Mouse (Mus musculus) B cell, adult 2 months (primary cell): ENCODE data around the gene Fktn.
"Not testable (repeated sequence)": the region's sequence is repeated elsewhere in the genome, so short reads cannot be mapped to it uniquely, and the experiment has no call there.

ENCODE experiments used
- DNase-seq, 2 experiments: peaks; one replicate each; pipeline ENCODE4 v3.0.0; 2022

Fktn gene

DNA sequence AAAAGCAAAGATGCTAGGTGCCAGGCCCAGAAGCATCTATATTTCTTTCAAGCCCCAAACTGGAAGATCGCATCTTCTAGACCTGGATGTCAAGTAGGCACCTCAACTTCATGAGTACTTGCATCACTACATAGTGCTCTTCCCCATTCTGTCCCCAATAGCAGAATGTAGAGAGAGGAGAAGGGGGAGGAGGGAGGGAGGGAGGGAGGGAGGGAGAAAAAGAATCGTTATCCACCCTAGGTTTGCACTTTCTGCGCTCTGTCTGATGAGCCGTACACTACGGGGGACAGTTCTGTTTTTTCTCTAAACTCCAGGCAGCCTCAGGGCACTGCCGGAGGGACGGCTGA lies at the start of gene Fktn:
Fktn (plus strand) TSS at position 295 of the 347 bp plus-strand sequence.
- no peak for DNase-seq

DNA sequence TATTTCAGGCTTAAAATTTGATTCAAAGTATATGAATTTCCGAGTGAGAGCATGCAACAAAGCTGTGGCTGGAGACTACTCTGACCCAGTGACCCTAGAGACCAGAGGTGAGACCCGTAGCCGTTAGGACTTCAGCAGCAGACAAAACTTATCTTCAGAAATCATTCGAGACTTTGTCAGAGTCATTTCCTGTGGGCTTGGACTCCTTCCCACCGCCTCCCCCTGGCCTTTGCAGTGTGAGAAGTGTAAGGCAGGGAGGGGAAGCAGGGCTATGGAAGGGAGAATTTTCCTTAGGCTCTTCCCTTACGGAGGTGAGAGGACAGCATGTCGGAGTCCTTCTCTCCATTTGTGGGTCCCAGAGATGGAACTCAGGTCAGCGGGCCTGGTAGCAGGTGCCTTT lies 31.7 kb upstream of the Fktn start:
- DNase-seq, result no peak

DNA sequence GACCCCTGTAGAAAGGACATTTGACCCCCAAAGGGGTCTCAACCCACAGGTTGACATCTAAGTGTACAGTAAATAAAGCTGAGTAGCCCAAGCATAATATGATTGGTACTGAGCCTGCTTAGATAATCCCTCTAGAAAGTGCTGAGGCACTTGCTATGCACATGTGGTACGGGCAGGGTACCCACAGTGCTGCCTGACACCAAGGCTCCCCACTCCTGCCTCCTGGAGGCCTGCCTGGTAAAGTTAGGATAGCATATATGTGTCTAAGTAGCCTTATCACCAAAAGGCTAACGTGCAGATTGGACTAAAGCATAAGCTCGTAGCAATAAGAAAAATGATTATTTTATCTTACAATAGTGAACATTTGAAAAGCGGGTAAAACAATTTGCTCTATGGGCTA lies 24.8 kb upstream of the Fktn start:
- no peak for DNase-seq

DNA sequence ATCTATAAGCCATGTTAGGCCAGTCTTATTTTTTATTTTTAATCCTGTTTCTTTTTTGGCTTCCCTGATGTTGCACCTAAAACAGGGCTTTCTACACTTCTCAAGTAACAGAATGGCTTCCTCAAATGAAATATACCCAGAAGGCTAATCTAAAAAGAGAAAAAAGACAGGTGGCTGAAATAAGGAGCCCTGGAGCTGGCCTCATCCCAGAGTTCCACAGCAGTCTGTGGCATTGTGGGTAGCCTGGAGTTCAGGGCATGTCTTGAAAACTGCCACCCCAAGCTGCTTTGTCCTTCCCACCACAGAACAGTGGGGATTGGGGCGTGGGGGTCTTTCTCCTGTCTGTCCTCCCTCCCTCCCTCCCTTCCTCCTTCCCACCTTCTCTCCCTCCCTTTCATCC lies 22.4 kb upstream of the Fktn start:
- no peak for DNase-seq

DNA sequence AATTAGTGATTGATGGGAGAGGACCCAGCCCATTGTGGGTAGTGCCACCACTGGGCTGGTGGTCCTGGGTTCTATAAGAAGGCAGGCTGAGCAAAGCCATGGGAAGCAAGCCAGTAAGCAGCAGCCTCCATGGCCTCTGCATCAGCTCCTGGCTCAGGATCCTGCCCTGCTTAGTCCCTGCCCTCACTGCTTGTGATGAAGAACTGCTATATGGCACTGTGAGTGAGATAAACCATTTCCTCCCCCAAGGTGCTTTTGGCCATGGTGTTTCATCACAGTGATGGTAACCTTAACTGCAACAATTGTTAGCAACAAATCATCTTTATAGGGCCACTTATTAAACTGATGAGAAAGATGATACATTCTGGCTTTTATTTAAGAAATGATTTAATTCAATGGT lies 4.6 kb upstream of the Fktn start:
- DNase-seq, result not testable (repeated sequence)

DNA sequence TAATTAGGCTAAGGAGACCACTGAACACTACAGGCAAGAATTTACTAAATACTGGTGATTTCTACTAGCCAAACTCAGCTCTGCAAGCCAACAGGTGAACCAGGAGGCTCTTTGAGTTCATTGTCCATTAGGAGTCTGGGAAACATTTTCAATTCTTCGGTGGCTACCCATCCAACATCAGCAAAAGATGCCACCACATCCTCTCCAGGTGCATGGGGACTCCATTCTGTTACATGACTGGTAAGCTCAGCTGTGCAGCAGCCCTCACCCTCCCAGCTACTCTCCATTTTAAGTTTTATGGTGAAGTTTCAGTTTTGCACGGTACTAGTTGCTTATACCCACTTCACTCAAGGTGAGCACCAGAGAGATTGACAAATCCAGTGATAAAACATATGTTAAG lies 3.8 kb upstream of the Fktn start:
- no peak for DNase-seq

DNA sequence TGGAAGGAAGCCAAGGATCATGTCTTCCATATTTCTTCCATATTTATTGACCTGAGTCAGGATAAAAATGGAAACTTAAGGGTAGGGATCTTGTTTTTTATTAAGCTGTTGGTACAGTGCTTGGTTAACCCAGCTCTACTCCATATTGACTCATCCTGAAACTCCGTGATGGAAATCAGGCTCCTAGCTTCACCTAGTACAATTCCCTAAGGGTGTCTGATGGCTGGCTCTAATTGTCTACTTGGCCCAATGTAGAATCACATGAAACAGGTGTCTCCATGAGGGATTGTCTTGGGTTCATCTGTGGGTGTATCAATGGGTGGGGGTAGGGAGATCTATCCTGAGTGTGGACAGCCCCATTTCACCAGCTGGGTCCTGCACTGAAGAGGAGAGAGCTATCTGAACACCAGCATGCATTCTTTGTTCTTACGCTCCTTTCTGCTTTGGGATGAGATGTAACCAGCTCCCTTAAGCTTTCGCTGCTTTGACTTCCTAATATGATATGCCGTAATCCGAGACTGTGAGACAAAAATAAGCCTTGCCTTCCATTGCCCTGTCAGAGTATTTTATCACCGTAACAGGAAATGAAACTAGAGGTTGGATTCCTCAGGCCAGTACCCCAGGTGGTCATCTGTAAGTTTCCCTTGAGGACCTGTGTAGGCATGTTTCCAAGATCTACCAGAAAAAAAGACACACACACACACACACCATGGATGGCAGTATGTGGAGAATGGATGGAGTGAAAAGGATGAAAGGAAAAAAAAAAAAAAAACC lies 3.1 kb upstream of the Fktn start:
- no peak for DNase-seq

DNA sequence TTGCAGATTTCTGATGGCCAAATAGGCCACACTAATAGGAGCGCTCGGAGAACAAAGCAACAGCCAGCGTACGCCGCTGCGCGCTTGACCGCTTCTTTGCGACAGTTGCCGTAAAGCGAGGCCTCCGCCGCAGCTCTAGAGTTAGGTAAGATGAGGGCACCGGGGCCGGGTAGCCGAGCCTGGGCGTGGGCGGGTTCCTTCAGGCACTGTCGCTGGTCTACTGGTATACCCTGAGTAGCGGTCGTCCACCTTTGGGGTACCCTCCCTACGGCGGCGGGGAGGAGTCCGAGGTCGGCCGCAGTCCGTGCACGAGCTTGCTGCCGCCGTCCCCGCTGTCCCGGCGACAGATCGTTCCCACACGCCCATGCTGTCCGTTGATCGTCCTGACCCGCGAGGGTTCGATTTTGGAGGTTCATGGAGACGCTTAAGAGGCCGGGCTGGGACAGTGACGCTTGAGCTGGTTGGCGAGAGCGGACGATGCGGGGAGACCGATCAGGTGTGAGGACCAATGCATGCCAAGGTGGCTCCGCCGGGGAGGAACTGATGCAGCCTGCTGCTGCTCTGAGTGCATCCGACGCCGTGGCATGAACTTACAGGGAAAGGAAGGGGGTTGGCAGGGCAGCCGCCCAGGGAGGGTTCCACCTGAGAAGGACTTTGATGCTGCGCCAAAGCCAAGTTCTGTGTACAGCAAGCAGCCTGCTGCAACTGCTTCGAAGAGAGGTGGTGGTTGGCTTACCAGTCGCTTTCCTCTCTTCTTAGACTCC lies 435 bp downstream of the Fktn start:
- peak; percentile 83 to 85 for DNase-seq

DNA sequence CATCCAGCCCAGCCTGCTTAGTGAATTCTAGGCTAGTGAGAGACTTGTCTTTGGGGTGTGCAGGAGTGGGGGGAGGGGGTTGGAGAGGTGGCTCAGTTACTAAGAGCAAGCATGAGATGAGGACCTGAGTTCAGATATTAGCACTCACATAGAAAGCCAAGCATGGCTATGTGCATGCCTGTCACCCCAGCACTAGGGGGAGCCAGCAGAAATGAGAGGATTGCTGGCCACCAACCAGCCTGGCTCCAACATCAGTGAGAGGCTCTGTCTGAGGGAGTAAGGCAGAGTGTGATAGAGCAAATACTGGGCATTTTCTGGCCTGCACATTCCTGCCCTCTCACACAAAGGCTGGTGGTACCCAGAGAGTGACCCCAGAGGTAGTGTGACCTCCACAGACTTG lies 2.2 kb downstream of the Fktn start:
- peak; percentile 37 for DNase-seq

DNA sequence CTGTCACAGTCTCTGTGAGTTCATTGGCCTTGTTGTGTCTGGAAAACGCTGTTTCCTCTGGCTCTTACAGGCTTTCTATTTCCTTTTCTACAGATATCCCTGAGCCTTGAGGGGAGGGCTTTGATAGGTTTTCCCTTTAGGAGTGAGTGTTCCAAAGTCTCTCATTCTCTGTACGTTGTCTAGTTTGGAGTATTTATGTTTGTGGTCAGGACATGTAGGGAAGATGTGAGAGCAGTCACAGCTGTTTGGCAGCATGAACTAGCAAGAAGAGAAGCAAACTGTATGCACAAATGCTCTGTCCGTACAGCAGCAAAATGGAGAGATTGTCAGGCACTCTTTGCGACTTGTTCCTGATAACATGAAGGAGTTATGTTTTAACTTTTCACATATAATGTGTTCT lies 3.7 kb downstream of the Fktn start:
- no peak for DNase-seq

DNA sequence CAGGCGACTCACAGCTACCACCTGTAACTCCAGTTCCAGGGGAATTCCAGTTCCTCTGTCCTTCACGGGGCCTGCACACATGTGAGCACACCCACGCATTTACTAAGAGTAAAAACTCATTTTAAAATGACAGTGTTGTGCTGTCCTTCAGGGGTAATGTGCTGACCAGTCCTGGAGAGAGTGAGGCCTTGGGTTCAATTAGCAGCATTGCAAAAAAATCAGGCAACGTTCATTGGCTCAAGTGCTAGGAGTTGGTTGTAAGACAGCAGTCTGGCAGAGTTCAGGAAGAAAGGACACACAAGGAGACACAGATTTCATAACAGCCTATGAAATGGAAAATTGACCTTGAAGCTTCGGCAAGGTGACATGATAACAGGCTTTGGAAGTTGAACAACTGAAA lies 4.5 kb downstream of the Fktn start:
- DNase-seq, result no peak

DNA sequence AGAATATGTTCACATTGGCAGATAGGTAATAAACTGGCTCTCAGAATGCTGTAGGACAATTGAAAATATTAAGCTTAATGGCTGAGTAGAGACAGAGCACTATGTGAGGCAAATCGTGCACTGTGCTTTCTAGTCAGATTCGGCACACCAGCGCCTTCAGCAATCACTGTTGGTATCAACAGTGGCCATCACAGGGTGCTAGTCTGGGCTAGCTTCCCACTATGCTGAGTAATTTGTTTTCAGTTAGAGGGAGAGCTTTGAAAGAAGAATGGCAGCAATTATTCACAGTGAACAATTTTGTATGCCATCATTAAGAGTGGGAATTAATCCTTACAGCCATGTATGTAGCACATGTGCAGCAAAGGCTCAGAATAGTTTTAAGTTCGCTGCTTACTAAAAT lies 8.7 kb downstream of the Fktn start:
- no peak for DNase-seq

DNA sequence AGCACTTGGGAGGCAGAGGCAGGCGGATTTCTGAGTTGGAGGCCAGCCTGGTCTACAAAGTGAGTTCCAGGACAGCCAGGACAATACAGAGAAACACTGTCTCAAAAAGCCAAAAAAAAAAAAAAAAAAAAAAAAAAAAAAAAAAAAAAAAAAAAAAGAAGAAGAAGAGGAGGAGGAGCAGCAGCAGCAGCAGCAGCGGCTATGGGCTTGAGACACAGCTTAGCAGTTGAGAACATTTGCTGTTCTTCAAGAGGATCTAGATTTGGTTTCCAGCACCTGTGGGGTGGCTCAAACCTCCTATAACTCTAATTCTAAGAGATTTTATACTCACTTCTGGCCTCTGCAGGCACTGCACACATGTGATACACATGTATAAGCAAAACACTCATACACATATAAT lies 12.3 kb downstream of the Fktn start:
- not testable (repeated sequence) for DNase-seq

DNA sequence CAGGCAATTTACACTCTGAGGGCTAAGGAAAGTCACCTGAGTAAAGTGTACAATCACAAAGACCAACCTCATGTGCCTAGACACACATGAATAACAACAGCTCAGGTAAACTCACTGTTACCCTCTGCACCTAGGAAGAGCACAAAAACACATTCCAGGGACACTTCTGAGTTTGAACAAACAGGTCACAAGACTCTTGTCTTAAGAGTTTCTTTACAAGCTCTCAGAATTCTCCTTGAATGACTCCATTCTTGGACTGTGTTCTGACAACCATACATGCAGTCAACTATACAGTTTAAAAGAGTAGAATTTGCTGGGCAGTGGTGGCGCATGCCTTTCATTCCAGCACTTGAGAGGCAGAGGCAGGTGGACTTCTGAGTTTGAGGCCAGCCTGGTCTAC lies 14.3 kb downstream of the Fktn start:
- no peak for DNase-seq

DNA sequence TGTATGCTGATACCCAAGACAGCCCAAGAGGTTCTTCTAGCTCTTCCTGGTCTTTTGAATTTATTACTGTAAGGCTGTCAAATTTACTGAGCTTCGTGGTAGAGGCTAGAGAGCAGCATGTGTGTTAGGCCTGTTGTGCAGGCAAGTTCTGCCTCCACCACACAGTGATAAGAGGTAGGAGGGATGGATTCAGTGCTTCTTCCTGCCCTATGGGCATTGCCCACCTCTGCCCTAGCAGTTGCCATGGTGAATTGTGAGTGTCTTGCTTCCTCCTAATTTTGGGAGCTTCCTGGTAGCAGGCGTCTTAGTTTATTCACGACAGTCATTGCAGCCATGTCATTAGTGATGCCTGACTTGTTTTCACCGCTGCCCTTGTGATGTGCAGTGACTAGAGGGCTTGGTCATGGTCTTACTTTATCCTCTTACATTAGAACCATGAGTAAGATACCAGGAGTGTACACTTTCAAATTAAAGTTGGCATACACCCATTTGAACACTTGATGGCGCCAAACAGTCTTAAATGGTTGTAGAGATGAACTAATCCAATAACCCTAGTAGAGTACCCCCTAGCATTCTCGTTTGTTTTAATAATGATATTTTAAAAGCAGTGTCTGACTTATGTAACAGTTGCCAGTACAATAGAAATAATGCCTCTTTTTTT lies 25.3 kb downstream of the Fktn start:
- peak; percentile 60 to 65 for DNase-seq

DNA sequence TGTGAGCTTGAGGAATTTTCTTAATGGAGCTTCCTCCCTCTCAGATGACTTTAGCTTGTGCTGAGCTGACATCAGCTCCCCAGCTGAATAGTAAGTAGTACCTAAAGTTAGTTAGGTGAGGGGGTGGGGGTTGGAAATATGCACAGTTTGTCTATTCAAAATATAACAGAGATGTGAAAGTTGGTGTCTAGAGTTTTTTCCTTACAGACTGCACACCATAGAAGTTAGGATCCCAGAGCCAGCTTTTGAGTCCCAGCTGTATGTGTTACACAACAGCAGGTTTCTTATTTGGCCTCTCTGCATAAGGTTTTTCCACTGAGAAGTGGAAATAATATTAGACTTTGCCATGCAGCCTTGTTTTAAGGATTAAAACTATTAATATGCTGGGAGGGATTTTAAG lies 36.0 kb downstream of the Fktn start:
- no peak for DNase-seq

DNA sequence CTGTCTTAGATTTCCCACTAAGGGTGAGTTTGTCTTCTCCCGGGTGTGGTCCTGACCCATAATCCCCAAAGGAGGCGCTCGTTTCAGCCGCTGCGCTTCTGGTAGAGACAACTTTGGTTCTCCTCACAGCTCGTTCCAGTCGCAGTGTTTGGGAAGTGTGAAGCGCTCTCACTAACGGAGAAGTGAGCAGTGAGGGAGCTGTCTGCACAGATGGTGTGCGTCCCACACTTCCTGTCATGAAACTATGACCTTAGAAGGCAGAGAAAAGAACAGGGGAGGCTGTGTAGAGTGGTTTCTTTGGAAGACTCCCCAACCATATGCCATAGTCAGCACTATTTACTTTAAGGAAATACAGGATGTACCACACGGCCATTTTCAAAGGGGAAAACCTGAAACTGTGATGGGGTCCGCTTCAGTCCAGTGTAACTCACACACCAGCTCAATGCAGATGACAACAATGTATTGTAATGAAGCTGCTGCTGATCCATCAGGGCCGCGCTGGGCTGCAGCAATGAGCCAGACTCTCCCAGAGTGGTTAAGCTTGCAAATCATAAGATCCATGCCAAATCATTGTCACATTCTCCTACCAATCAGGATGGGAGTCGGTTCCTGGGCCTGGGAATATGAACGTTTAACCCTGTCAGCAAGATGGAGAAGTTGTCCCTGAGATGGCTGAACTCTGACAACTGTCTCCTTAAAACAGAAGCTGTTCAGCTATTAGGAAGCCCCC lies 36.8 kb downstream of the Fktn start:
- DNase-seq, result no peak

DNA sequence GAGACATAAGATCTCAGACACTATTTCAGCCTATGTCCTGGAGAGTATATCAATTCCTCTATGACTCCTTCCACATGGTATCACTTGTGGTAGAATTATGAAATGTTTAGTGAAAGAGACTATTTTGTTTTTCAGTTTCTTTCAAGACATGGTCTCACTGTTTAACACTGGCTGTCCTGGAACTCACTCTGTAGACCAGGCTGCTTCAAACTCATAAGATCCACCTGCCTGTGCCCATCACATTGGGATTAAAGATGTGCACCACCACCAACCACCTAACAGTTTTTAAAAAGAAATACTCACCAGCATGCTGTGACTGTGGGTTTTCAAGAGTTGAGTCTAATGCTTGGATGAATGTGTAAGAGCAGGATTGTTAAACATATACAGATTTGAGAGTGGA lies 43.2 kb downstream of the Fktn start:
- no peak for DNase-seq

DNA sequence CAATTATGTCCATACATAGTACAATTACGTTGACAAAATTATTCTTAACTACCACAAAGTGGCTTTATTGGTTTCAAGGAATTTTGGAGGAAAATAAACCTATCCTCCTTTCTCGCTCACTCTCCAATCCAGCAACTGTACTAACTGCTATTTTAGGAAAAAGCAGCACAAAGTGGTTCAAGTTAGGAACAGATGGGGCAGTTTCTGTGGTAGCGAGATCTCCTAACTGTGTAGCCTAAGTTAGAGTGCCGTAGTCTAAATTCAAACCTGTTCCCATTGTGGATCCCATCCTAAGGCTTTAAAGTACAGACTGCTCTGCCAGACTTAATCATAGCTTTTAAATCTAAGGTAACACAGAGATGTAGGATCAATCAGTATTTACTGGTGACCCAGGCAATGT lies 45.0 kb downstream of the Fktn start:
- DNase-seq, result no peak

DNA sequence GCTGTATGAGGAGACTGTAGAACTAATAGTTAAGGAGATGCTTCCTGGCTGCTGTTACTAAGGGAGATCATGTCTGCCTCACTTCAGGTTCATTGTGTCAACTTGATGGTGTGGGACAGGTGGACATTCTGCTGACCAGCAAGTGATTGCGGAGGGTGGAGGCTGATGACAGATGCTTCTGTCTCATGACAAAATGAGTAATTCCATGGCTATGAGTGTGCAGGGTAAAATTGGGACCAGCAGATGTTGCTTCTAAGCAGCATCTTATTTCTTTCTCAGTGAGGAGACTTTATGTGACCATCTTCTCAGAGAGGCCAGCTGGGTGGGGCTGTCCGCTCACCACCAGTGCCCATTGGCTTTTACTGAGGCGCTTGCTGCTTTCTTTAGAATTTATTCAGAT lies 45.9 kb downstream of the Fktn start:
- DNase-seq, result no peak

DNA sequence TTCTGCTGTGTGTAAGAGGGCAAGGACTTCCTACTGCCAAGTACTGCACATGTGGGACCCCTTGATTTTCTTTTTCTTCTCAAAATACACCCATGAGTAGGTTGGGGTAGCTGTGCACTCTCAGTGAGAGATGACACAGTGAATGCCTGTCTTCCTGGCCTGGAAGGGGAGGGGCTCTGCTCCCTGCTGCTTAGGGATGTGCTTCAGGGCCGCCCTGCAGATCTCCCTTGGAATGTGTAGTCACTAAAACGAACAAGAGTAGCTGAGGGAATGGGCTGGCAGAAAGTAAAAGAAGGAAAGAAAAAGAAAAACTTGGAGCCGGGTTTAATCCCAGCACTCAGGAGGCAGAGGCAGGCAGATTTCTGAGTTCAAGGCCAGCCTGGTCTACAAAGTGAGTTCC lies 48.7 kb downstream of the Fktn start:
- DNase-seq, result no peak

DNA sequence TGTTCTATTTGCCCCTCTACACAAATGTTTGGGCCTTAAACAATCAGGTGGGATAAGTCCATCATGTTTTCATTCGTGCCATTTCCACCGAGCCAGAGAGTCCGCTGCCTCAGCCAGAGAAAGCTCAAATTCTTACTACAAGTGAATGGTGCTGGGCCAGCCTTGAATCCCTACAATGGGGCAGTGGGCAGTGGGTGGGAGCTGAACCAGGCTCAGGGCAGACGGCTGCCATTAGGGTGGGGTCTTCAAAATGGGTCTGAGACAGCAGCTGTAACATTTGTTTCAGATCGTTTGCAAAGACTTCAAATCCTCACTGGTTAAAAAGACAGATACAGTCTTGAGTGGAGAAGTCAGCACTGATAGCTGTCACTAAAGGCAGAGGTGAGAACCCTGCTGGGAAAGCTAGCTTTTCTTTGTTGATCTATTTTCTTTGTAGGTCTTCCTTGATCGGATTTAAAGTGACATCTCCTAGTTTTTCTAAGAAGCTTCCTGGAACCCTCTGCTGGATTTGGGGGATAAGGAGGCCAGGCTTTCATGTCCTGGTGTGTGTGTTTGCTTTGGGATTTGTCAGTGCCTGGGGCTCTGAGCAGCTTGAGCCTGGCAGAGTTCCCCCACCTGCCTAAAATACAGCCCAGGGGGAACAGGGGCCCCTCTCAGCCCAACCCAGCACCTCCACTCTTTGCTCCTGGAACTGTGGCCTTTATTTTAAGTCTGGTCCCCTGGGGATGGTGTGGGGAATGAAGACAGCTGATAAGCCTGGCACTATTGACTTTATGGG lies 57.3 kb downstream of the Fktn start:
- DNase-seq, result no peak

DNA sequence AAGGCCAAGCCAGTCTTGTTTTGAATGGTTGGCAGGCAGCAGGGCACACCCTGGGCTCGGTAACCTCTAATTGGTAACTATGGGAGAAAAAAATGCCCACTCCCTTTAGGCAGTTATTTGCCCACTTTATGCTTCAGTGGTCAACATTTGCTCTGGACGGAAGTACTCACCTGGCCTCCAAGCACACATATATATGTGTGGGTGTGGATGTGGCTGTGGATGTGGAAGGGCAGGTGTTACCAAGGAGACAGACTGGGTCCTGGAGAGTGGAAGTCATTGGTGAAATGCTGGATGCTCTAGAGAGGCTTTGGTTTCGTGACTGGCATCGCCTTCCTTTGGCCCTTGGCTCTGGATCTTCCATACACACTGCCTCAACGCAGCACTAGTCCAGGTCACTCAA lies 58.2 kb downstream of the Fktn start:
- no peak for DNase-seq
